Mouse (Mus musculus) testis, adult 2 months (tissue): ENCODE data around the gene Lrrc8d.

Experiments
- CTCF ChIP-seq: fragments of 200-500 bp; IDR thresholded peaks from 2 replicates; pipeline ENCODE4 v1.5.1; 2012; ENCODE audit warnings: low read depth, mild to moderate bottlenecking, inconsistent platforms, low read length, moderate library complexity; ENCODE audit not compliant: control insufficient read depth, insufficient read depth, insufficient replicate concordance
- POLR2A ChIP-seq: fragments of 200-500 bp; IDR thresholded peaks from 2 replicates; pipeline ENCODE4 v1.6.1; 2012; ENCODE audit warnings: low read depth, mild to moderate bottlenecking, inconsistent platforms, low read length, moderate library complexity; ENCODE audit not compliant: control insufficient read depth

DNA sequence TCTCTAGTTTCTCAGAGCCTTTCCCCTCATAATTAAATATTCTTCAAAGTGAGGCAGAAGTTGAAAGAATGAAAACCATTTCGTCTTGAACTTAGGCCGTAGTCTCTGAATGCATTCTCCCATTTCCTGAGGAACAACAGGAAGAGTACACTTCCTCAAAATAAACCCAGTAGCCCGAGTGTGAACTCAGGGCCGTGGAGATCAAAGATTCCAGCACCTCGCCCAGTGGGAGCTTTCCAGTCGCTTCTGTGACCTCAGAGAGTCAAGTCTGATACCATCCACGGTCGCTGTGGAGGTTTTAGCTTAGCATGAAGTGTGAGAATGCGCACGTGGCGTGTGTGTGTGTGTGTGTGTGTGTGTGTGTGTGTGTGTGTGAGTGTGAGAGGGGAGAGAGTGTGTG lies 45.6 kb downstream of the Lrrc8d start:
- TF ChIP-seq CTCF, result no peak
- no peak for TF ChIP-seq POLR2A
